Mouse (Mus musculus) adrenal gland, postnatal 10 days (tissue): ENCODE measurements around the gene Tenm3. TPM values are rescaled to one million over a fixed set of nuclear protein-coding genes. Genes with fewer than 3 reads are reported as not detected.
A peak's percentile ranks its signal among the peaks of the same experiment; 100 is the strongest.

Source experiments
- DNase-seq: peaks from one replicate; pipeline ENCODE4 v3.0.0; 2021; ENCODE audit warnings: mixed read lengths
- total RNA-seq, 2 experiments: library from RNA; stranded (reverse); gene quantifications; 2 replicates each; pipeline ENCODE4 v1.2.3; 2021

Gene Tenm3
- total RNA-seq, 2 experiments from 2014 or later = 18.3 to 20.4 TPM

DNA sequence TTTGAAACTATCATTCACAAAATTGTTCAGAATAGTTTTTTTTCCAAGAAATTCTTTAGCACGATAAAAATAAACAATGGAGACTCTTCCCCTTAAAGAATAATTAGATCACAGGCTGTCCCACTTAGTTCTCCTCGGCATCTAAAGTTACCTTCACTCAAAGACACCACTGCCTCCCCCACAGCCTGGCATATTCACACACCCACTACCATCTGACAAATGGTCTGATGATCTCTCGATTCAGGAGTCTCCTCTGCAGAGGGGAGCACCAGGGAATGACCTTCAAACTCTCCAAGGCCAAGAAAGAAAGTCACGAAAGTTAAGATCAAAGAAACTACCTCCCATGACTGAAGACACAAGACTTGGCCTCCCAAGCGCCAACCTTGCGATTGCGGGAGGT is 329.9 kb downstream of the Tenm3 start:
- DNase-seq = no peak

DNA sequence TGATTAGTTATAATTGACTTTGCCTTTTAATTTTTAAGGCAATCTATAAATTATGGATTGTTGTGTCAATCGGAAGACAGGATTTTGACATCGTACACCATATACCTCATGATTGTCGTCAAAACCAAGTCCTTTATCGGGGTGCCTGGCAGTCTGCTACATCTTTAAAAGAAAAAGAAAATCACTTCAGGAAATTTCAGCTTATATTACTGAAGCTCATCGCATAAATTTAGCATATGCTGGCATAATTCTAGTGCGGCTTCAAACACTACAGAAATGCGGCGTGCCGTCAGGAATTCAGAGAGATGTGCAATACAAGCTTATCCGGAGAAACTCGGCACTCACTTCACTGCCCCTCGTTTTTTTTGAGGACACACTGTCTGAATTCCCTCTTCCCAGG is 332.2 kb downstream of the Tenm3 start:
- DNase-seq = no peak

DNA sequence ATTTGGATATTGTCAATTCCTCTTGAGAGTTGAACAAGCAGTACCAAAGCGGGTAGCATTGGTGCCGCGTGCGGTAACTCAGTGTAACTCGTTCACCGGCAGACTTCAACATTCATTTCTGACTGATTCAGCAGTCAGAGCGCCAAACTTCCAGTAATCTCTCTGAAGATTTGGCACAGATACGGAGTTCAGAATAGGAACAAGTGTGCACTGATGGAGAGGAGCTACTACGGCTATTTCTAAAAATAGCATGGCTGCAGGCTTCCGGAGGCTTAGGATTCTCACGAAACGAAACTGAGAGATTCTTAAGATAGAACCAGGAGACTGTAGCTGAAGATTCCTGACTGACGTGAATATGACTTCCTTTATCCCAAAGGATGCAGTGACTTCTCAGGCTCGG is 332.6 kb downstream of the Tenm3 start:
- DNase-seq = no peak

DNA sequence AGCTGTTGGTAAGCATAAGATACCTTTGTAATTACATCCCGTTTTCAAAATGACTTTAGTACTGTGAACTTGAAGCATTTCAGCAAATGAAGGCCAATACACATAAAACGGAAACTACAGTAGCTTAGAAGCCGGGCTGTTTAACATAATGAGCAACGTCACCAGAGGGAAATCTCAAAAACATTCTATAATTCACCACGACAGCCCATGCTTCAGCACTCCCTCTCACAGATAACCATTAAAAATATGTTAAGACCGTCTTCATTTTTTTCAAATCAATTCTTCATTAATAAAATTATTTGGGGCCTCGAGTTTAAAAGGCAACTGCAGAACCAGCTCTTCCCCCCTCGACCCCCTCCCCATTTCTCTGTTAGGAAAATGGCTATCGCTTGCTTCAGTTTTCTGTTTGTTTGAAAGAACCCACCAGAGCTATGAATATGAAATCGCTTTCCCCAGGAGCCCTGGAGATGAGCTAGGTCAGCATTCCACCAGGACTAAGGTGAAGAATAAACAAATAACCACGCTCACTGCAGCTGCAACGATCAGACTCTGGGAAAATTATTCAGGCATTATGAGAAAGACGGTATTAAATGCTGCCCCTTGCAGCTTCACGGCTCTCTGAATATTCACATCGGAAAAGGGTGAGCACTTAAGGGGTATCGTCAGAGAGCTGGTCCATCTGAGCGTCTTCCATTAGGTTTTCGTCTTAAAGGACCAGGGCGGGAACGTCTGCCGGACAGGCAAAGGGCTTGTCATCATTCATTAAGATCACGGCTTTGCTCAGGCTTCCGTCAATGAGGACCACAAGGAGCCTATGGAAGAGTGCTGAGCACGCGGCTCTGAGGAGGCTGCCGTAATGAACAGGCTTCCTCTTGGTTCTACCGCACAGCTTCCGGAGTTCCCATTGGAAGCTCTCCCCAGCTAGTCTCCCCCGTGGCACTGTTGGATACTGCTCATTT is 334.8 kb downstream of the Tenm3 start:
- DNase-seq = no peak

DNA sequence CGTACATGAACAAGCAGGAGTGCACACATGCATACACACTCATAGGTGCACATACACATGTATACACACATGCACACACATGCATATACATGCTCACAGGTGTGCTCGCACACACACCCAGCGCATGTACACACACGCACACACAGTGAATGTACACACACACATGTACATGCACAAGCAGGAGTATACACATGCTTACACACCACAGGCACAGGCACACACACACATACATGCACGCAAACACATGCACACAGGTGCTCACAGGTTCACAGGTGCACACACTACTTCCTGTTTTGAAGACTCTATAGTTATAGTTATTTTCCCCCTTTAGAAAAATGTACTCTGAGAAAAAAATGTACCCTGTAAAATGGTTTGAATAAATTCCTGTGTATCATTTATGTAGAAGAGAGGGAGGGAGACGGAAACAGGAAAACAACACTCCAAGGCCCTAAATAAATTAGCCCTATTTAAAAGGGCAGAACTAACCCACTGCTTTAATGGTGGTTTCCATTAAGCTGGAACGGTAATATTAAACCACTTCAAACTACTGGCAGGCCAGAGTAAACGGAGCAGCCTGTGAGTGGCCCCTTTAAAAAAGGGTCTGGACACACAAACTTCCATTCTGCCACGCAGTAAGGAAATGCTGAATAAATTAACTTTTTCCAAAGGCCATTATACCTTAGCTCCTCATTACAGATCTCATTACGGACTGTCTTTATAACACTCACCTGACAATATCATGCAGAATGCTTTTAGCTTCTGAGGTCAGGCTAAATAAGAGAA is 335.8 kb downstream of the Tenm3 start:
- DNase-seq = no peak

DNA sequence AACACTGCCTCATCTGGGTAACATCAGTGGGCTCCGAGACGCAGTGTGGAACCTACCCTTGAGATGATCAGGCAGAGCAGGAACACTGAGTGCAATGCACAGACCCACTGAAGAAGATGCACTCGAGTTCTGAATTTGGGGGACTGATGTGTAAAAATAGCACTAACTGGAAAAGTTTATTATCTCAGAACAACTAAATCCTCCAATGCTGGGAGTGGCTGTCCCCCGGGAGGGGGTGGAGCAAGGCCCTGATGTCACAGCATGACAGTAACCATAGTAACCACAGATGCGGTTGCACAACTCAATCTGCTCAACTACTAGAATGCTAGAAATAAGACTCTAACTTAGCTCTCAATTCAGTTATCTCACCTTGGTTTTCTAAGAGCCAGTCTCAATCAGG is 351.3 kb downstream of the Tenm3 start:
- DNase-seq = peak; percentile 47

DNA sequence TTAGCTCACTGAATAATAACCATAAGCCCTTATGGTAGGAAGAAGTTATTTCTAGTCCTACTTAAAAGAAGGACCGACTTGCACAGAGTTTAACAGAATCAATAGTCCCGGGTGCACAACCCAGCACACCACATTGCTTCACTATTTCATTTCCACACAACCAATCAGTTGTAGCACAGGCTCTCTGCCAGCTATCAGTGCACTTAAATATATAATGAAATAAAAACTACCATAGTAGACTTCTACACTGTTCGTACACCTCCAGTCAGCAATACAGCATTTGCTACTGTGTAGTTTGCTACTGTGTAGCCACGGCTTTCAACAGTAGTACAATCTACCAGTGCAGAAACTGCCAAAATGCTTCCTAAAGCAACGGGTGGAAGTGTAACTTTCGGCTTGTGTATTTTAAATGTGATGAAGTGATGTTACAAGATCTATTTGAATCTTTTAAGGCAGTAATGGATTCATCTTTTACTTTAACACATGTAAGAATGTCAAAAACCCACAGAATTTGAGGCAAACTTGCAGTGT is 353.1 kb downstream of the Tenm3 start:
- no peak for DNase-seq

DNA sequence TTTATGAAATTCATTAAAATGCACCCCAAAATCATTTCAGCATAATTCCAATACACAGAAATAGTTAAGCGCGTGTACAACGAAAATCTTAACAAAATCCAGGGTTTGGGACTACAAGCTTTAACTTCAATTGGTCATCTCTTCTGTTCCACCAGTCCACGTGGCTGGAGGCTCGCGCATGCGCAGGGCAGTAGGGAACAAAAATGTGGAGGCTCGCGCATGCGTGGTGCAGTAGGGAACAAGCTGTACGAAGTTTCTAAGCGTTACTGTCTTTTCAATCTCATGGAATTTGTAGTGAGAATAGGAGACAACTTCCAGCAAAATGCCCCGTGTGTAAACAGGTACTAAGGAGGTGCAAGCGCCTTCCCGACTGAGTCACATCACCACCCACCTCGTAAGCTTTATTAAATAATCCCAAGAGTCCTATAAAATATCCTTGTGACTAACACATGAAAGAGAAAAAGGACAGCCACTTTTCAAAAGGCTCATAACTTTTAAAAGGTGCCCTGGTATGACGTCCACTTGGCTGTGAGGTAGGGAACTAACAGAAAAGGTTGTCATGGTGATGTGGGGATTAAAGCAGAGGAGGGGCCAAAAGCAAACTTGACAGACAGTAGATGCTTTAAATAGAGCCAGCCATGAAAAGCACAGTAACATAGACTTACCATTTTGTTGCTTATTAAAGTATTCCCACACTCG is 353.7 kb downstream of the Tenm3 start:
- DNase-seq = no peak

DNA sequence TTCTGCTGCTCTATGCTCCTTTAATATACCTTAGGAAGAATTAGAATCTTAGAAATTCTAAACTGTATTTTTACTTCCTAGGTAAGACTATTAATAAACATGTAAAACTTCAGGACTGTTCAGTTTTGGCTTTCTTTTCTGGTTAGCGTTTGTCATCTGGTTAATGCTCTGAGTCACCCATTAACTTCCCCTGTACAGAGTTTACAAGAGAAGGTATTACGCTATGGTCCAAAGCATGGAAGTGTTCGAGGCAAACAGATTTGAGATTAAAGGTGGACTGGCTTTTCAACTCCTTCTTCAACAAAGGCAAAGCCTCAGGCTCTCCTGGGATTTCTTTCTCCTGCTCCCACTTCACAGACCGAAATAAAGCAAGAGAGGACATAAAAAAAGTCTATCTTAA is 354.3 kb downstream of the Tenm3 start:
- DNase-seq = no peak

DNA sequence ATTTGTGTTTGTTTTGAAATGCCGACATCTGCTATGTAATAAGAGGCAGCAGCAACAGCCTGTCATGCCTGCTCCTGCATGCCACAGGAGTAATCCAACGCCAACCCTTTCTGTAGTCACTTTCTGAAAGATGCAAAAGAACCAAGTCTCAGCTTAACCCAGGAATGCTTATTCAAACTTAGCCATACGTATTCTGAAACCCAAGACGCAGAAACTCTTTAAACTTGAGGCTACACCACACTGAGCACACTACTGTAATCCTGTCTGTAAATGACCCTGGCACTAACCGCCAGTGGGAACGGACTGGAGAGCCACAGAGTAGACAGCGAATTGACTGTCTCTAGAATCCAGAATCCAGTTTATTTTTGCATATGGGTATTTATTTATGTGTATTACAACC is 354.9 kb downstream of the Tenm3 start:
- DNase-seq = no peak

DNA sequence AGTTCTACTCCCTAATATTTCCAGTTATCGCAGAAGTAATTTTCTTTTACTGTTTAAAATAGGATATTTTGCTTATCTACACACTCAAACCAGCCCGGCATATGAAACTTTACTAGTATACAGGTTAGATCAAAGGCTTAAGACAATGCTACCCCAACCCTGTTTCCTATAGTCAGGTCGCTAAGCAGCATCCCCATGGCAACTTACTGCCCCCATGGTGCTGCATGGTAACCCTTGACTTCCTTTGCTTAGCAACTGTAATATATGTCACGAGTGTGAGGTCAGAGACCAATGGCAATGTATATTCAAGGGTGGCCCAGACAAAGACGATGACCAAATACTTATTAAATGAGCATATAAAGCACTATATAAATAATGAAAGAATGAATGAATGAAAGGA is 359.6 kb downstream of the Tenm3 start:
- no peak for DNase-seq

DNA sequence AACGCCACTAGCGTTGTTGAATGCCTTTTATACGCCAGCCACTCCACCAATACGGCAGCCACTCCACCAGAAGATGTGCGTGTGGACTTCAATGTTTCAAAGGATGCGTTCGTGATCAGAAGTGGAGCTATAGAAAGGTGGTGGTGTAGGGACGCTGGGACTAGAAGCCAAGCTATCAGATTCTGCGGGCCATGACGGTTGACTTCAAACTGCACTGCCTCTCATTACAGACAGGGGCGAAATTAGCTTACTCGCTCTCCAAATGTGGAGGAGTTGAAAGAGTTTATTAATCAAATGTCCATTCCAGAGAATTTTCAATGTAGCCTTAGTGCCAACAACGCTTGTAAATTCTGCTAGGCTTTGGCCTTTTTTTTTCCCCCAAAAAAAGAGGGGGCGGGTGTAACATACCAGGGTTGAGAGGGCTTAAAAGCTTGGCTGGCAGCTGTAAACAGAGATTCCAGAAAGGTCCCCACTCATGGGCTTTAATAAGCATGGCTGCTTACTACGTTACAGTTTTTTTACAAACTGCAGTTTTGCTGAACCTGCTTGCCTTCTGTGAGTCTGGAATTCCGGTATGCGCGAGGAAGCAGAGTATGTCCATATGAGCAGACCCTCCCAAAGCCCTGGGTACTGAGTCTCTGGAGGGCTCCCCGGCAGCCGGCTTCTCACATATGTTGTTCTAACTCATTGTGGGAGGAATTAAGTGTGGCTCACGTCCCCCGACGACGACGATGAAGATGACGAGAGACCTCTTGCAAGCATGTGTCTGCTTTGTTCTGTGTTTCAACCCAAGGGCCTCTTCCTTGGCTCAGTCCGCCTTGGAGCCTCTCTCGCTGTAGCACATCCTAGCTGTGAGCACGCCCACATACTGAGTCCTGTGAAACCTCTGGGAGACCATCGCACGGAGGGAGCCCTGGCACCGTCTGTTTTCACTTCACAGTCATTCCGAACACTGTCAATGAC is 361.8 kb downstream of the Tenm3 start:
- DNase-seq = peak; percentile 14

DNA sequence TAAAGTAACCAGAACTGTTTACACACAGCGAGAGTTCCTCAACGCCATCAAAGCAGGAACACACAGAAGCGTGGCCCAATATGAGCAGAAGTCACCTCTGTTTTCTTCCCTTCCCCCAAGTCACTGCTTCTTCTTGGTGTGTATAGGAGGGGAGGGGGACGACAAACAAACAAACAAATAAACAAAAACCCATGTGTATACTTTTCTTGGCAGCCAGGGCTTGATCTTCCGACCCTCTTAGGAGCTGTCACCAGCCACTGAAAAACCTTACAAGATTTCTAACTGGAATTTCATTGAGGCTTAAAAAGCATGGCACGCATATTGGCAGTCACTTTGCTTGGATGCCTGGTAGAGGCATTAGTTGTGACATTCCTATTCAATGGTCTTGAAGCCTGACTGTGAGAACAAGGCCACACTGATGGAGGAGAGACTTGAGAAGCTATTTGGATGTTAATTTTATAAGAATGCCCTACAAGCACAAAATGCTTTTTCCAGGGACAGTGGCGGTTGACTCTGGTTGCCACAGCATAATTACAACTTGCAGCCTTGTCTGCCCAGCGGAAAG is 366.3 kb downstream of the Tenm3 start:
- DNase-seq = no peak

DNA sequence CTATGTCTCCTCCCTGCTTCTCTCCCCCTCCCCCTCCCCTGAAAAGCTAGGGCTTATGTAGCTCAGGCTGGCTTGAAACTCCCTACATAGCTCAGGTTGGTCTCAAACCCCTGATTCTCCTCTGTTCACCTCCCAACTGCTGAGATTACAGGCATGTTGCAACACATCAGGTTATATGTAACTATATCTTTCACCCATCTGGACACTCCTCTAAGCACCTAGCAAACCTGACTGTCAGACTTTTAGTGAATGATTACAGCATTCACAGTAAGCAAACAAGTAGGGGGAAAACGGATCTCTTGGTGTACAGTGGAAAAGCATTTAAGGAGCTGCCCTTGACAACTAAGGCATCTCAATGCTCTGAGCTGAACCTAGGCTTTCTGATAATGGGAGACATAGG is 366.9 kb downstream of the Tenm3 start:
- DNase-seq = no peak

DNA sequence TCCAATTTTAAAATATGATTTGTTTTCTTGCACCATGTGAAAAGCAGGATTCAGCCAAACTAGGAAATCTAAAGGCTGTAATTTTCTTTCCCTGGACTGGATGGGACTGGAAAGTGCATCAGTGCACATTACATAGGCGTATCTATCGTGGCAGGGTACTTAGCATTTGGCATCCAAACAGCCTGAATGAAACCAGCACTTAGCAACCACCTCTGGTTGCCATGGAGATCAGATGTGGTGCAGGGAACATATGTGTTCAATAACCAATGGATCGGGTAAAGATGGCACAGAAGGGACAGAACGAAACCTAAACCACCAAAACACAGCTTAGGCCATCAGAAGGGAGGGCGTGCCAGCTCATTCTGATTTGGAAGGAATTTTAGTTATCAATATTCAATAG is 376.1 kb downstream of the Tenm3 start:
- no peak for DNase-seq

DNA sequence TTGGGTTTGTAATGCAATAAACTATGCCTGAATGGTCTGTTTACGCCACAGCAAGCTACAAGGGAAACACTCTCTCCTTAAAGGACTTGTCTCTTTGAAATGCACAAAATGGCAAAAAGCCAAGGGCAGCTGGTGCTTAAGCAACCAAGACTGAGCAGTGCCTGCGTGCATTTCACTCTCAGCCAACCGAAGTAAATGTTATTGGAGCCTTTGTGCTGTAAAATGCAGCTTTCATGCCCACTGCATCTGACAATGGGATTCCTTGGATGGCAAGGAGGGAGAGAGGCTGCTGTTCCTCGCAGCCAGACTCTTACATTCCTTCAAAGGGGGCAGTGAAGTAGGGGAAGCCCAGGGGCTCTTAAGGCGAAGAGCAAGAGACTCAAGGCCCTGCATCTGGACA is 385.4 kb downstream of the Tenm3 start:
- DNase-seq = peak; percentile 59

DNA sequence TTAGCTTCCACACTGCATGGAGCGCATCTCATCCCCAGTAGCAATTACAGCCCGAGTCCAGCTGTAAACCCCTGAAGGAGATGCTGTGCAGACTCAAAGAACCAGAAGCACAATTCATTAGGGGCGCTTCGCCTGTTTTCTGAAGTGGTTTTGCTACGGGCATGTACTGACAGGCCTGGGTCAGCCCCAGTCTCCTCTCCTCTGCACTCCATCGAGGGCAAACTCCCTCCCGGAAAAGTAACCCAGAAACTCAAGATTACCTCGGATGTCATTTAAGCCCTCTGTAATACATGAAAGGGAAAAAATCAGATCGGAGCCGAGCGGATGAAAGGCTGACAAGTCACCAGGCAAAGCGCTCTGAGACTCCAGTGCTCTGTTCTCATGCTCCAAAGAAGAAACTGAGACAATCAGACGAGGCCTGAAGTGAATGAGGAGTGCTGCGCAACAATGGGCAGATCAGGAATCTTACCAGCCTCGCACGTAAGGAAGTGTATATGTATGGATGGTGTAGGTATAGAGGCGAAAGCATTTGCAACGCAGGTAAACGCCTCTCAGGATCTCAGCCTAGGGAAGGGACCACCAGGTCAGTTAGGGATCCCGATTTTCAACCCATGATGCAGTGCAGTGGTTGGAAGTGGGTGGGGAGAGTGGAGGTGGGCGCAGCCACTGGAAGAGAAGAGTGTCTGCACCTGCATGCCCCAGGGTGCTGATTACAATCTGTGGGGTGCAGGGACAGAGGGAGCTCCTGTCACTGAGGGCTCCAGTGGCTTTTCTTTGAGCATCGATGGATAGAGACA is 387.2 kb downstream of the Tenm3 start:
- no peak for DNase-seq

DNA sequence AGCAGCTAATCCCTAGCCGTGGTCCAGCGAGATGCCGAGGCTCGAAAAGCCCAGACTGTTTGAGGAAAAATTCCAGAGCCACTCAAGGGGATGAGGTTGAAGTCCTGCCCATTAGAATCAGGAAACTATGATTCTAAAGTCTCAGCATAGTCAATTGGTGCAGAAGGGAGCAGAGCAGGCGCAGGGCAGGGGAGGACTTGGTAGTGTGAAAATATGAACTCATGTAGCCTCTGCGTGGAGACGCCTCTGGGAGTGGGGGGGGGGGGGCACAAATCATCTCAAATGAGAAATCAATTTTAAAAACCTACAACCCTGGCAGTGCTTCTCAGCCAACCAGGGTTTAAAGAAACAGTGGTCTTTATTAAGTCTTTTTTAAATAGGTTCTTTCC is 392.5 kb downstream of the Tenm3 start:
- DNase-seq = no peak

DNA sequence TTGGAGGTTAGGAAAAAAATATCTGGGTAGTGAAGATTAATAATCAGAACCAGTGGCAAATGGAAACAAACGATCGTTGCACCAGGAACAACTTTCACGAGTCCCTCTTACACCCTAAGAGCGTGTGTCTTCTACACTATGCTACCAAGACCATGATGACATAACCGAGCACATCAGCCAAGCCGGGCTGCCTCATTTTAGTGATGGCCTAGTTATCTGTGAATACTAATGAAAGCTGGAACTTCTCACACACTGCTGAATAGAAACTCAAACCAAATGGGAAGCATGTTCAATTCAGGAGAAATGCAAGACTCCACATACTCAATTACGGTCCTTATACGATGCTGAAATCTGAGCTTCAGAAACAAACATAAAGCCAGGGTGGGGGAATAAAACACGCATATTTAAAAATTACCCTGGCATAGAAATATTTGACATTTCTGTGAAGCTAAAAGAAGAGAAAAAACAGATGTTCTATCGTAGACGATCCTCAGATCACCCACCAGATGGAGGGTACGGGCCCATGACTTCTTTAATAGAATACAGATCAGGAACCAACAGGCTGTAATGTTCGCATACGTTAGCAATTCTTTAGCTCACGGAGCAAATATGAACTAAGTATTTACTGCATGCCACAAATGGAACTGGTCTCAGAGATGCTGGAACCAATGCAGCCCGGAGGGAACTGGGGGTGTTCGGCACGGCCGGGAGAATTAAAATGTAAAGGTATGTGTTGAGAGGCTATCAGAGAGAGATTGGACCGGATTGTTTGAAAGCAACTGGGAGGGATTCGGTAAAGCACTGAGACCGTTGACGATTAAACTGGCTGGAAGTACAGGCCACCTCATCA is 393.1 kb downstream of the Tenm3 start:
- DNase-seq = no peak
